Mouse (Mus musculus): ENCODE data around the gene Agpat4.

- TF ChIP-seq GATA1 (IDR thresholded peaks at IDR 0.05; ENCODE audit: borderline replicate concordance, low read length): no peak
- no peak for TF ChIP-seq FLI1 (IDR thresholded peaks at IDR 0.05; ENCODE audit: low read length)
Measured at GRCm38 (mm10) chr17:12185855-12186254, 67.4 kb downstream of the Agpat4 start.
